Mouse (Mus musculus) liver, adult 2 months (tissue): ENCODE measurements at regions not wholly inside any gene's neighbourhood (a gene's known extent, or its start where the extent isn't known, plus 50 kb on each side); places are given as distances from the start of the nearest gene placed in this dataset.

Experiments used
- CTCF ChIP-seq: fragments of 200-500 bp; IDR thresholded peaks from 2 replicates; pipeline ENCODE4 v1.5.1; 2011; ENCODE audit warnings: low read depth, low read length, control low read depth
- POLR2A ChIP-seq: fragments of 200-500 bp; IDR thresholded peaks from 2 replicates; pipeline ENCODE4 v1.6.1; 2011; ENCODE audit warnings: low read length, control low read depth; ENCODE audit not compliant: insufficient read depth; ENCODE audit errors: extremely low read depth

DNA sequence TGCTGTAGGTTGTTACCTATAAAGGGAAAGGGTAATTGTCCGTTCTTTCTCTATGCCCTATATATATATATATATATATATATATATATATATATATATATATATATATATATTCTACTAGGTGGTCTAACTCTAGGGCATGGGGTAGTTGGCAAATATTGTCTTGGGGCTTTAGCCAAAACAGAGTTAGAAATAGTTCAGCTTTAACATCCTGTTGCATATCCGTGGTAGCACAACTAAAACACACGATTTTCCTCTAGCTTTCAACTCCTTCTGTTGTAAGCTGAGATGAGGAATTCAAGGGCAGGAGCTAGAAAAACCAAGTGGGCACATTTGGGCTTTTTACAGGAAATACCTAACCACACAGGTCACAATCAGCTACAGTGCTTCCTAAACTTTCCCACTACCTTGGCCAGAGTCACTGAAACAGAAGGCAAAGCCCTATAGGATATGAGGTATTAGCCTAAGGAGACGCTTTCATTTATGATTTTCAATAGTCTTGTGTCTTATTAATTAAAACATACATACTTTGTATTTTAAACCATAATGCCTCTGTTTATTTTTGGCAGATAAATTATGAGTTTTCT lies 158.1 kb downstream of the Ppp1r3a start:
- TF ChIP-seq CTCF (no peak), POLR2A (no peak)
